Mouse (Mus musculus): ENCODE measurements around the gene Fam181b. TPM values are rescaled to one million over a fixed set of nuclear protein-coding genes. Genes with fewer than 3 reads are reported as not detected.
A peak's percentile ranks its signal among the peaks of the same experiment; 100 is the strongest.

Fam181b gene
- polyA plus RNA-seq (2015; fragmentation: Nextera tagmentation; extraction: Ambion mirVana) = 47.5 and 48.9 TPM in 2 replicates

DNA sequence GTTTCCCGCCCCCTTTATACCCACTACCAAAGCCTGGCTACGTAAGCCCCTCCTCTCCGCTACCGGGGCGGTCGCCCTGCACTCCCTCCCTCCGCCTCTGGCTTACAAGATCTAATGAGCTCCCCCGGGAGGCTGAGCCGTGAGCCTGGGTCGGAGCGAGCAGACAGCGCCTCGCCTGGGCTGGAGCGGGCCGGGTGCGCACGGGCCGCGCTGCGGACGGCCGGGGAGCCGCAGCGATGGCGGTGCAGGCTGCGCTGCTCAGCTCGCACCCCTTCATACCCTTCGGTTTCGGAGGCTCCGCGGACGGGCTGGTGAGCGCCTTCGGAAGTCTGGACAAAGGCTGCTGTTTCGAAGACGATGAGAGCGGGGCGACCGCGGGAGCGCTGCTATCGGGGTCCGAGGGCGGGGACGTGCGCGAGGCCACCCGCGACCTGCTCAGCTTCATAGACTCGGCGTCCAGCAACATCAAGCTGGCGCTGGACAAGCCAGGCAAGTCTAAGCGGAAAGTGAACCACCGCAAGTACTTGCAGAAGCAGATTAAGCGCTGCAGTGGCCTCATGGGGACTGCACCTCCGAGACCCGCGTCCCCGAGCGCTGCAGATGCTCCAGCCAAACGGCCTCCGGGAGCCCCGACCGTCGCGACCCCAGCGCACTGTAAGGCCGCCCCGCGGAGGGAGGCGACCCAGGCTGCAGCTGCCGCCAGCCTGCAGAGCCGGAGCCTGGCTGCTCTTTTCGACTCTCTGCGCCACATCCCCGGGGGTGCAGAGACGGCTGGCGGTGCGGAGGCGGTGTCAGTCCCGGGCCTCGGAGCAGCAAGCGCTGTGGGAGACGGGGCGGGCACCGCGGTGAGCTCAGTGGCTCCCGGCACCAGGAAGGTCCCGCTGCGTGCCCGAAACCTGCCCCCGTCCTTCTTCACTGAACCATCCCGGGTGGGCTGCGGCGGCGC, at the start of gene Fam181b:
Gene Fam181b (plus strand): TSS at position 81 of the 946 bp plus-strand sequence.
- Histone ChIP-seq H3K4me2 (ENCODE audit: low read length) (peak within 1 kb of the TSS; percentile 79), H3K27ac (ENCODE audit: low read depth, low read length) (peak within 1 kb of the TSS; percentile 82), H3K27me3 (replicated peaks; ENCODE audit: control insufficient read depth, insufficient read depth, low read length) (no peaks in the 10 kb centered on the region), H3K9ac (ENCODE audit: low read depth, low read length) (peak within 1 kb of the TSS; percentile 92), H3K36me3 (ENCODE audit: control insufficient read depth, insufficient read depth, low read length) (no peaks in the 10 kb centered on the region), H3K4me3 (ENCODE audit: low read length) (peak within 1 kb of the TSS; percentile 81), H3K9me3 (ENCODE audit: control insufficient read depth, low read length) (no peaks in the 10 kb centered on the region), H3K4me1 (ENCODE audit: control insufficient read depth, insufficient read depth, low read depth, low read length) (peaks cover 10% of the 10 kb centered on the region)
- ATAC-seq = peak; percentile 96
- WGBS = under 1% methylated on average over 78 of the region's 96 CpGs

- no peak overlapping the region for H3K9ac ChIP-seq (ENCODE audit: low read depth, low read length)
- H3K27me3 ChIP-seq (replicated peaks; ENCODE audit: control insufficient read depth, insufficient read depth, low read length) = no peaks in the 10 kb centered on the region
- peak overlapping the region; percentile 66 for H3K27ac ChIP-seq (ENCODE audit: low read depth, low read length)
- WGBS = 14% methylated on average over 5 of the region's 5 CpGs
- peak; percentile 93 for ATAC-seq
- no peak overlapping the region for H3K4me2 ChIP-seq (ENCODE audit: low read length)
- H3K4me1 ChIP-seq (ENCODE audit: control insufficient read depth, insufficient read depth, low read depth, low read length) = no peaks in the 10 kb centered on the region
- no peaks in the 10 kb centered on the region for H3K9me3 ChIP-seq (ENCODE audit: control insufficient read depth, low read length)
- H3K36me3 ChIP-seq (ENCODE audit: control insufficient read depth, insufficient read depth, low read length) = no peaks in the 10 kb centered on the region
- no peak overlapping the region for H3K4me3 ChIP-seq (ENCODE audit: low read length)
Measured at GRCm38 (mm10) chr7:93037763-93038471, 41.7 kb upstream of the Fam181b start.

DNA sequence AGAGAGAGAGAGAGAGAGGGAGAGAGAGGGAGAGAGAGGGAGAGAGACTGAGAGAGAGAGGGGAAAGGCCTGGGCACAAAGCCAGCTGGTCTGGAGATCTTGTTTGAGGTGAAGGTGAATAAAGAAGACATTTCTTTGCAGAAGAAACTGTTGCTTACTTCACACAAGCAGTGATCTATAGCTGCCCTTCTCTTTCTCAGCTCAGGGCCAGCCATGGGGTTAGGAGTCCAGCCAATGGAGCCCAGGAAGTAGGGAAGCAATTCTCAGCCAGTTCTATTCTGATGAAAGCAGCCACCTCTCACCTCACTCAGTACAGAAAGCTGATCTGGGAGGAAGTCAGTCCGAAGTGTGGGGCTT, 41.2 kb upstream of the Fam181b start:
- H3K36me3 ChIP-seq (ENCODE audit: control insufficient read depth, insufficient read depth, low read length) = no peaks in the 10 kb centered on the region
- no peak overlapping the region for H3K4me2 ChIP-seq (ENCODE audit: low read length)
- H3K4me1 ChIP-seq (ENCODE audit: control insufficient read depth, insufficient read depth, low read depth, low read length) = no peaks in the 10 kb centered on the region
- H3K9ac ChIP-seq (ENCODE audit: low read depth, low read length) = no peak overlapping the region
- peak overlapping the region; percentile 66; the same call in 1 of the 2 replicates for H3K27ac ChIP-seq (ENCODE audit: low read depth, low read length)
- H3K4me3 ChIP-seq (ENCODE audit: low read length) = no peak overlapping the region
- H3K27me3 ChIP-seq (replicated peaks; ENCODE audit: control insufficient read depth, insufficient read depth, low read length) = no peaks in the 10 kb centered on the region
- ATAC-seq = peak; percentile 75
- 17% methylated on average over 1 of the region's 1 CpGs for WGBS
- no peaks in the 10 kb centered on the region for H3K9me3 ChIP-seq (ENCODE audit: control insufficient read depth, low read length)

GRCm38 (mm10) chr7:93039542-93039941, 40.1 kb upstream of the Fam181b start:
- Histone ChIP-seq H3K36me3 (ENCODE audit: control insufficient read depth, insufficient read depth, low read length) (no peaks in the 10 kb centered on the region), H3K4me3 (ENCODE audit: low read length) (no peak overlapping the region), H3K4me2 (ENCODE audit: low read length) (no peak overlapping the region), H3K9me3 (ENCODE audit: control insufficient read depth, low read length) (no peaks in the 10 kb centered on the region), H3K4me1 (ENCODE audit: control insufficient read depth, insufficient read depth, low read depth, low read length) (no peaks in the 10 kb centered on the region), H3K9ac (ENCODE audit: low read depth, low read length) (no peak overlapping the region), H3K27me3 (replicated peaks; ENCODE audit: control insufficient read depth, insufficient read depth, low read length) (no peaks in the 10 kb centered on the region), H3K27ac (ENCODE audit: low read depth, low read length) (no peak overlapping the region)
- no peak for ATAC-seq
- 85% methylated on average over 3 of the region's 3 CpGs for WGBS

- no peak overlapping the region for H3K4me2 ChIP-seq (ENCODE audit: low read length)
- no peaks in the 10 kb centered on the region for H3K9me3 ChIP-seq (ENCODE audit: control insufficient read depth, low read length)
- no peak overlapping the region for H3K4me3 ChIP-seq (ENCODE audit: low read length)
- H3K27me3 ChIP-seq (replicated peaks; ENCODE audit: control insufficient read depth, insufficient read depth, low read length) = no peaks in the 10 kb centered on the region
- WGBS = 52% methylated on average over 3 of the region's 3 CpGs
- peak; percentile 68; the same call in 1 of the 2 replicates for ATAC-seq
- no peak overlapping the region for H3K27ac ChIP-seq (ENCODE audit: low read depth, low read length)
- no peak overlapping the region for H3K9ac ChIP-seq (ENCODE audit: low read depth, low read length)
- no peaks in the 10 kb centered on the region for H3K36me3 ChIP-seq (ENCODE audit: control insufficient read depth, insufficient read depth, low read length)
- no peaks in the 10 kb centered on the region for H3K4me1 ChIP-seq (ENCODE audit: control insufficient read depth, insufficient read depth, low read depth, low read length)
Measured at GRCm38 (mm10) chr7:93044359-93044758, 35.3 kb upstream of the Fam181b start.

GRCm38 (mm10) chr7:93044788-93045187, 34.9 kb upstream of the Fam181b start:
- H3K4me1 ChIP-seq (ENCODE audit: control insufficient read depth, insufficient read depth, low read depth, low read length) = no peaks in the 10 kb centered on the region
- 80% methylated on average over 1 of the region's 1 CpGs for WGBS
- no peak overlapping the region for H3K9ac ChIP-seq (ENCODE audit: low read depth, low read length)
- no peak overlapping the region for H3K27ac ChIP-seq (ENCODE audit: low read depth, low read length)
- H3K27me3 ChIP-seq (replicated peaks; ENCODE audit: control insufficient read depth, insufficient read depth, low read length) = no peaks in the 10 kb centered on the region
- H3K36me3 ChIP-seq (ENCODE audit: control insufficient read depth, insufficient read depth, low read length) = no peaks in the 10 kb centered on the region
- ATAC-seq = no peak; the same call in 1 of the 2 replicates
- no peak overlapping the region for H3K4me3 ChIP-seq (ENCODE audit: low read length)
- H3K9me3 ChIP-seq (ENCODE audit: control insufficient read depth, low read length) = no peaks in the 10 kb centered on the region
- H3K4me2 ChIP-seq (ENCODE audit: low read length) = no peak overlapping the region

GRCm38 (mm10) chr7:93060831-93061230, 18.8 kb upstream of the Fam181b start:
- Histone ChIP-seq H3K9ac (ENCODE audit: low read depth, low read length) (no peak overlapping the region), H3K4me1 (ENCODE audit: control insufficient read depth, insufficient read depth, low read depth, low read length) (no peaks in the 10 kb centered on the region; the same call in 1 of the 2 replicates), H3K27me3 (replicated peaks; ENCODE audit: control insufficient read depth, insufficient read depth, low read length) (no peaks in the 10 kb centered on the region), H3K9me3 (ENCODE audit: control insufficient read depth, low read length) (no peaks in the 10 kb centered on the region), H3K27ac (ENCODE audit: low read depth, low read length) (no peak overlapping the region), H3K4me3 (ENCODE audit: low read length) (no peak overlapping the region), H3K4me2 (ENCODE audit: low read length) (no peak overlapping the region), H3K36me3 (ENCODE audit: control insufficient read depth, insufficient read depth, low read length) (no peaks in the 10 kb centered on the region)
- no peak for ATAC-seq

GRCm38 (mm10) chr7:93061747-93062146, 17.9 kb upstream of the Fam181b start:
- 8% methylated on average over 3 of the region's 3 CpGs for whole genome bisulfite sequencing
- no peak overlapping the region for H3K9ac ChIP-seq (ENCODE audit: low read depth, low read length)
- no peaks in the 10 kb centered on the region for H3K36me3 ChIP-seq (ENCODE audit: control insufficient read depth, insufficient read depth, low read length)
- no peak overlapping the region for H3K4me2 ChIP-seq (ENCODE audit: low read length)
- ATAC-seq = peak; percentile 72
- peak overlapping the region; percentile 14; the same call in 1 of the 2 replicates for H3K27ac ChIP-seq (ENCODE audit: low read depth, low read length)
- H3K4me1 ChIP-seq (ENCODE audit: control insufficient read depth, insufficient read depth, low read depth, low read length) = no peaks in the 10 kb centered on the region; the same call in 1 of the 2 replicates
- H3K9me3 ChIP-seq (ENCODE audit: control insufficient read depth, low read length) = no peaks in the 10 kb centered on the region
- no peaks in the 10 kb centered on the region for H3K27me3 ChIP-seq (replicated peaks; ENCODE audit: control insufficient read depth, insufficient read depth, low read length)
- H3K4me3 ChIP-seq (ENCODE audit: low read length) = no peak overlapping the region

GRCm38 (mm10) chr7:93062189-93062588, 17.5 kb upstream of the Fam181b start:
- WGBS = 6% methylated on average over 6 of the region's 6 CpGs
- Histone ChIP-seq H3K36me3 (ENCODE audit: control insufficient read depth, insufficient read depth, low read length) (no peaks in the 10 kb centered on the region), H3K27ac (ENCODE audit: low read depth, low read length) (peak overlapping the region; percentile 70), H3K4me2 (ENCODE audit: low read length) (peak overlapping the region; percentile 18; the same call in 1 of the 2 replicates), H3K4me3 (ENCODE audit: low read length) (no peak overlapping the region), H3K9me3 (ENCODE audit: control insufficient read depth, low read length) (no peaks in the 10 kb centered on the region), H3K4me1 (ENCODE audit: control insufficient read depth, insufficient read depth, low read depth, low read length) (no peaks in the 10 kb centered on the region; the same call in 1 of the 2 replicates), H3K9ac (ENCODE audit: low read depth, low read length) (no peak overlapping the region), H3K27me3 (replicated peaks; ENCODE audit: control insufficient read depth, insufficient read depth, low read length) (no peaks in the 10 kb centered on the region)
- ATAC-seq = peak; percentile 97
